Mouse (Mus musculus): ENCODE results near the gene Drg1. TPM values are rescaled to one million over a fixed set of nuclear protein-coding genes. Genes with fewer than 3 reads are reported as not detected.
A peak's percentile ranks its signal among the peaks of the same experiment; 100 is the strongest.
"Not testable (repeated sequence)": the region's sequence is repeated elsewhere in the genome, so short reads cannot be mapped to it uniquely, and the experiment has no call there.

The Drg1 gene
- polyA plus RNA-seq, 1 experiment from 2014 or later: 245 TPM

DNA sequence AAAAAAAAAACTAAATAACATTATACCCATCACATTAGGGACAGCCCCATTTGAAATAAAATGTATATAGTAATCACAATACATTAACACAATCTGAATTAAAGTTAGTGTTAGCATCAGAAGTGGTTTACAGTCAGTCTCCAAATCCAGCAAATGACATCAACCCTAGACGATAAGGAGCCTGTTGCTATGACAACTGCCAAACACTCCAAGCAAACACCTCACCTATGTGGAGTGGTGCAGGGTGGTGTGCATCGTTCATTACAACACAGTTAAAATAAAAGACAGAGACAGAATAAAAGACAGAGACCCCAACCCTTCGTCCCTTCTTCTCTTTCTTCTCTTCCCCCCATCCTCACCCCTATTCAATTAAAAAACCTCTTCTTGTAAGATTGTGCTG, 102.6 kb downstream of the Drg1 start:
- ATAC-seq (ENCODE audit: insufficient number of reproducible peaks, low FRiP score, low TSS enrichment, low read depth); H3K9ac ChIP-seq (ENCODE audit: low read length); H3K4me2 ChIP-seq (ENCODE audit: low read depth, severe bottlenecking); H3K27me3 ChIP-seq (ENCODE audit: control insufficient read depth, insufficient read depth, low read length); H3K4me3 ChIP-seq (ENCODE audit: low read depth, low read length); H3K27ac ChIP-seq (replicated peaks; ENCODE audit: low read depth, low read length); H3K36me3 ChIP-seq (ENCODE audit: control insufficient read depth, insufficient read depth, low read length); DNase-seq (ENCODE audit: low spot score); H3K9me3 ChIP-seq (ENCODE audit: control insufficient read depth, low read length); H3K4me1 ChIP-seq (ENCODE audit: control insufficient read depth, insufficient read depth, low read length): not testable (repeated sequence)
- WGBS: 68% methylated on average over 3 of the region's 3 CpGs

- H3K36me3 ChIP-seq (ENCODE audit: control insufficient read depth, insufficient read depth, low read length); H3K27me3 ChIP-seq (ENCODE audit: control insufficient read depth, insufficient read depth, low read length); DNase-seq (ENCODE audit: low spot score); H3K4me3 ChIP-seq (ENCODE audit: low read depth, low read length); H3K27ac ChIP-seq (replicated peaks; ENCODE audit: low read depth, low read length); H3K4me2 ChIP-seq (ENCODE audit: low read depth, severe bottlenecking); ATAC-seq (ENCODE audit: insufficient number of reproducible peaks, low FRiP score, low TSS enrichment, low read depth); H3K9me3 ChIP-seq (ENCODE audit: control insufficient read depth, low read length); H3K4me1 ChIP-seq (ENCODE audit: control insufficient read depth, insufficient read depth, low read length); H3K9ac ChIP-seq (ENCODE audit: low read length): not testable (repeated sequence)
- 82% methylated on average over 2 of the region's 2 CpGs for WGBS
These were observed 103.1 kb downstream of the Drg1 start for GRCm38 (mm10) chr11:3163122-3163521.

DNA sequence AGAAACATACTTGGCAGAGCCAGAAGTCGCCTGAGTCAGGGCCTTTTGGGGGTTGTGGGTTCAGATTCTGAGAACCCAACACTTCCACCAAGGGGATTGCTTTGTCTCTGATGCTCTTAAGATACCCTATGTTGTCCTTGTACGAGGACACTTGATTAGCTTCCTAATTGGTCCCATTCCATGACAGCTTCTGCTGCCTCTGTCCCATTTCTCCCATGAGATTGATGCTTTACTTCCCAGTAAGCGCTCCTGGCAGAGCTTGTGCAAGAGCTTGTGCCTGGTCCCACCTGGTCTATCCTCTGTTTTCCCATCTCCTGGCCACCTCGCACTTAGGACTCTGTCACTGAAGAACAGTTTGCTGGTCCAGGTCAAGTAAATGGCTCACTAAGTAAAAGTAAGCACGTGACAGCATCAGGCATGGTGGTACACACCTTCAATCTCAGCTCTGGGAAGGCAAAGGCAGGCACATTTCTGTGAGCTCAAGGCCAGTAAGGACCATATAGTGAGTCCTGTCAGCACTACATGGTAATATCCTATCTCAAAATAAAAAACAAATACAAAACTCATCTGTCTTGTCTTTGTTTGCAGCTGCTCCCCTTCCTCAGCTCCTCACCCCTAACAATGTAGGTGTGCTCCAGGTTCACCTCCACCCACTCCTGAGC, 103.8 kb downstream of the Drg1 start:
- H3K4me2 ChIP-seq (ENCODE audit: low read depth, severe bottlenecking); H3K4me3 ChIP-seq (ENCODE audit: low read depth, low read length); H3K9ac ChIP-seq (ENCODE audit: low read length); H3K27ac ChIP-seq (replicated peaks; ENCODE audit: low read depth, low read length); H3K9me3 ChIP-seq (ENCODE audit: control insufficient read depth, low read length); H3K4me1 ChIP-seq (ENCODE audit: control insufficient read depth, insufficient read depth, low read length); H3K27me3 ChIP-seq (ENCODE audit: control insufficient read depth, insufficient read depth, low read length); H3K36me3 ChIP-seq (ENCODE audit: control insufficient read depth, insufficient read depth, low read length): not testable (repeated sequence)
- 65% methylated on average over 5 of the region's 5 CpGs for WGBS
- DNase-seq (ENCODE audit: low spot score) (peak; percentile 26), ATAC-seq (ENCODE audit: insufficient number of reproducible peaks, low FRiP score, low TSS enrichment, low read depth) (peak; percentile 20; the same call in 1 of the 2 replicates)

GRCm38 (mm10) chr11:3161370-3161769, 104.8 kb downstream of the Drg1 start:
- WGBS: 60% methylated on average over 1 of the region's 2 CpGs
- DNase-seq (ENCODE audit: low spot score): peak; percentile 40

GRCm38 (mm10) chr11:3158800-3159199, 107.4 kb downstream of the Drg1 start:
- H3K27me3 ChIP-seq (ENCODE audit: control insufficient read depth, insufficient read depth, low read length); H3K27ac ChIP-seq (replicated peaks; ENCODE audit: low read depth, low read length); H3K9ac ChIP-seq (ENCODE audit: low read length); H3K4me1 ChIP-seq (ENCODE audit: control insufficient read depth, insufficient read depth, low read length); H3K4me2 ChIP-seq (ENCODE audit: low read depth, severe bottlenecking); H3K36me3 ChIP-seq (ENCODE audit: control insufficient read depth, insufficient read depth, low read length); DNase-seq (ENCODE audit: low spot score); ATAC-seq (ENCODE audit: insufficient number of reproducible peaks, low FRiP score, low TSS enrichment, low read depth); H3K4me3 ChIP-seq (ENCODE audit: low read depth, low read length): not testable (repeated sequence)
- 80% methylated on average over 4 of the region's 4 CpGs for WGBS
- peaks cover 16% of the 10 kb centered on the region for H3K9me3 ChIP-seq (ENCODE audit: control insufficient read depth, low read length)

More at GRCm38 (mm10) chr11:3161370-3161769, 104.8 kb downstream of the Drg1 start:
- H3K4me3 ChIP-seq (ENCODE audit: low read depth, low read length); H3K4me2 ChIP-seq (ENCODE audit: low read depth, severe bottlenecking); H3K27ac ChIP-seq (replicated peaks; ENCODE audit: low read depth, low read length); H3K9ac ChIP-seq (ENCODE audit: low read length); ATAC-seq (ENCODE audit: insufficient number of reproducible peaks, low FRiP score, low TSS enrichment, low read depth); H3K9me3 ChIP-seq (ENCODE audit: control insufficient read depth, low read length); H3K36me3 ChIP-seq (ENCODE audit: control insufficient read depth, insufficient read depth, low read length); H3K4me1 ChIP-seq (ENCODE audit: control insufficient read depth, insufficient read depth, low read length); H3K27me3 ChIP-seq (ENCODE audit: control insufficient read depth, insufficient read depth, low read length): not testable (repeated sequence)

- H3K4me1 ChIP-seq (ENCODE audit: control insufficient read depth, insufficient read depth, low read length); H3K27me3 ChIP-seq (ENCODE audit: control insufficient read depth, insufficient read depth, low read length); H3K4me2 ChIP-seq (ENCODE audit: low read depth, severe bottlenecking); H3K27ac ChIP-seq (replicated peaks; ENCODE audit: low read depth, low read length); H3K9ac ChIP-seq (ENCODE audit: low read length); H3K4me3 ChIP-seq (ENCODE audit: low read depth, low read length); ATAC-seq (ENCODE audit: insufficient number of reproducible peaks, low FRiP score, low TSS enrichment, low read depth); H3K36me3 ChIP-seq (ENCODE audit: control insufficient read depth, insufficient read depth, low read length); DNase-seq (ENCODE audit: low spot score): not testable (repeated sequence)
- 89% methylated on average over 6 of the region's 6 CpGs for WGBS
- H3K9me3 ChIP-seq (ENCODE audit: control insufficient read depth, low read length): peaks cover 18% of the 10 kb centered on the region
These were observed 108.2 kb downstream of the Drg1 start for GRCm38 (mm10) chr11:3157996-3158395.

DNA sequence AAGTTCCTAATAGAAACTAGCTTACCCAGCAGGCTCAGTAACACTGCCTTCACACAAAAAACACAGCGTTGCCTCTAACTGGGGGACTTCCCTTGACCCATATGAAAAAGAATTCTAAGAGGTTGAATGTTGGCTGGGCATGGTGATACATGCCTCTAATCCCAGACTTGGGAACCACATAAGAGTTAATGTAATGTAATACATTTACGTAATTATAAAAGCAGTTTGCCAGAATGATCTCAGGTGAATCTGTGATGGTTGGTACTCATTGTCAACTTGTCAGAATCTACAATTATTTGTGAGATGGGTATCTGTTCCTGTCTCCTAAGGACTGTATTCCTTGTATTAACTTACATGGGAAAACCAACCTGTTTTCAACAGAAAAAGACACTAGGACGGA, 109.2 kb downstream of the Drg1 start:
- not testable (repeated sequence) for H3K4me1 ChIP-seq (ENCODE audit: control insufficient read depth, insufficient read depth, low read length); H3K27ac ChIP-seq (replicated peaks; ENCODE audit: low read depth, low read length); H3K27me3 ChIP-seq (ENCODE audit: control insufficient read depth, insufficient read depth, low read length); ATAC-seq (ENCODE audit: insufficient number of reproducible peaks, low FRiP score, low TSS enrichment, low read depth); H3K4me3 ChIP-seq (ENCODE audit: low read depth, low read length); DNase-seq (ENCODE audit: low spot score); H3K9ac ChIP-seq (ENCODE audit: low read length); H3K4me2 ChIP-seq (ENCODE audit: low read depth, severe bottlenecking); H3K36me3 ChIP-seq (ENCODE audit: control insufficient read depth, insufficient read depth, low read length)
- H3K9me3 ChIP-seq (ENCODE audit: control insufficient read depth, low read length): peaks cover 15% of the 10 kb centered on the region
- 85% methylated on average over 2 of the region's 3 CpGs for WGBS

DNA sequence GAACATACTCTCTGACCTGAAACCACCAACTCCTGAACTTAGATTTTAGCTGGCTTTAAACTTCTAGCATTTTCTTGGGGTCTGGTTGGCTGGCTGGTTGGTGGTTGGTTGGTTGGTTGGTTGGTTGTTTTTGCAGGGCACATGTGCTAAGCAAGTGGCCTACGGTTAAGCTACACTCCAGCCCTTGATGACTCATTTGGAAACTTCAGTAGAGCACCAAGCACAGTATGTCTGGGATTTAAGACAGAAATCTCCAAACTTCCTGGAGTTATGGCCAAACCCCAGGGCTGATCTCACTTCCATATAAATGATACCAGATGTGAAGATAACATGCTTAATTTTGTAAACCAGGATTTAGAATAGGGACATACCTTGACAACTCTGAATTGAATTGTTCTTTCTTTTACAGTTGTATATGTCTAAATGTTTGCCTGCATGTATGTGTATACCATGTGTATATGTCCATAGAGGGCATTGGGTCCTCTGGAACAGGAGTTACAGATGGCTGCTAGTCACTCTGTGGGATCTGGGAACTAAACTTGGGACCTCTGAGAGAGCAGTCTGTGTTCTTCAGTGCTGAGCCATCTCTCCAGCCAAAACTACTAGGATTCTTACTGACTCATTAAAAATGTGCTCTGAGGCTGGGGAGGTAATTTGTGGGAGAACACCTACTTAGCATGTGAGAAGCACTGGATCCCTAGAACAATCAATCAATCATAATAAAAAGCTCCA, 112.4 kb downstream of the Drg1 start:
- H3K4me3 ChIP-seq (ENCODE audit: low read depth, low read length); H3K9ac ChIP-seq (ENCODE audit: low read length); H3K27me3 ChIP-seq (ENCODE audit: control insufficient read depth, insufficient read depth, low read length); H3K4me1 ChIP-seq (ENCODE audit: control insufficient read depth, insufficient read depth, low read length); H3K4me2 ChIP-seq (ENCODE audit: low read depth, severe bottlenecking); H3K27ac ChIP-seq (replicated peaks; ENCODE audit: low read depth, low read length); H3K36me3 ChIP-seq (ENCODE audit: control insufficient read depth, insufficient read depth, low read length): not testable (repeated sequence)
- ATAC-seq (ENCODE audit: insufficient number of reproducible peaks, low FRiP score, low TSS enrichment, low read depth) (peak; percentile 52), DNase-seq (ENCODE audit: low spot score) (peak; percentile 31)
- 79% methylated on average over 1 of the region's 1 CpGs for WGBS
- peaks cover 18% of the 10 kb centered on the region for H3K9me3 ChIP-seq (ENCODE audit: control insufficient read depth, low read length)
